Mouse (Mus musculus): ENCODE measurements around the gene Kcnq1. TPM values are rescaled to one million over a fixed set of nuclear protein-coding genes. Genes with fewer than 3 reads are reported as not detected.

The Kcnq1 gene
- polyA plus RNA-seq, 1 experiment from 2014 or later: 0.48 TPM

- ATAC-seq: no peak
- Histone ChIP-seq H3K4me3 (no peak overlapping the region), H3K4me2 (no peak overlapping the region), H3K9ac (no peak overlapping the region), H3K4me1 (no peaks in the 10 kb centered on the region), H3K36me3 (ENCODE audit: poor library complexity, severe bottlenecking) (no peaks in the 10 kb centered on the region), H3K27ac (no peak overlapping the region), H3K27me3 (no peaks in the 10 kb centered on the region; the same call in 1 of the 2 replicates), H3K9me3 (replicated peaks) (no peaks in the 10 kb centered on the region)
Measured at GRCm38 (mm10) chr7:143261246-143261645, 155.1 kb downstream of the Kcnq1 start.

GRCm38 (mm10) chr7:143263557-143263956 is 157.4 kb downstream of the Kcnq1 start:
- no peaks in the 10 kb centered on the region; the same call in 1 of the 2 replicates for H3K27me3 ChIP-seq
- H3K9me3 ChIP-seq (replicated peaks): no peaks in the 10 kb centered on the region
- no peak overlapping the region for H3K4me2 ChIP-seq
- no peaks in the 10 kb centered on the region for H3K4me1 ChIP-seq
- no peak overlapping the region for H3K9ac ChIP-seq
- 59% methylated on average over 3 of the region's 3 CpGs for WGBS
- ATAC-seq: no peak
- H3K4me3 ChIP-seq: no peak overlapping the region
- no peaks in the 10 kb centered on the region for H3K36me3 ChIP-seq (ENCODE audit: poor library complexity, severe bottlenecking)
- H3K27ac ChIP-seq: no peak overlapping the region

GRCm38 (mm10) chr7:143263966-143264365 is 157.8 kb downstream of the Kcnq1 start:
- ATAC-seq: no peak
- H3K9ac ChIP-seq: no peak overlapping the region
- no peaks in the 10 kb centered on the region for H3K4me1 ChIP-seq
- WGBS: 89% methylated on average over 4 of the region's 4 CpGs
- H3K9me3 ChIP-seq (replicated peaks): no peaks in the 10 kb centered on the region
- H3K4me3 ChIP-seq: no peak overlapping the region
- no peaks in the 10 kb centered on the region for H3K36me3 ChIP-seq (ENCODE audit: poor library complexity, severe bottlenecking)
- no peak overlapping the region for H3K4me2 ChIP-seq
- H3K27ac ChIP-seq: no peak overlapping the region
- no peaks in the 10 kb centered on the region; the same call in 1 of the 2 replicates for H3K27me3 ChIP-seq

GRCm38 (mm10) chr7:143265386-143265785 is 159.2 kb downstream of the Kcnq1 start:
- Histone ChIP-seq H3K36me3 (ENCODE audit: poor library complexity, severe bottlenecking) (no peaks in the 10 kb centered on the region), H3K4me3 (no peak overlapping the region), H3K27me3 (no peaks in the 10 kb centered on the region; the same call in 1 of the 2 replicates), H3K9me3 (replicated peaks) (no peaks in the 10 kb centered on the region), H3K4me1 (no peaks in the 10 kb centered on the region), H3K4me2 (no peak overlapping the region), H3K9ac (no peak overlapping the region), H3K27ac (no peak overlapping the region)
- WGBS: 92% methylated on average over 11 of the region's 11 CpGs
- no peak for ATAC-seq

GRCm38 (mm10) chr7:143265829-143266438 is 159.8 kb downstream of the Kcnq1 start:
- no peak overlapping the region for H3K4me2 ChIP-seq
- no peaks in the 10 kb centered on the region for H3K4me1 ChIP-seq
- H3K9me3 ChIP-seq (replicated peaks): no peaks in the 10 kb centered on the region
- H3K27me3 ChIP-seq: no peaks in the 10 kb centered on the region; the same call in 1 of the 2 replicates
- H3K27ac ChIP-seq: no peak overlapping the region
- no peak overlapping the region for H3K4me3 ChIP-seq
- no peaks in the 10 kb centered on the region; the same call in 1 of the 2 replicates for H3K36me3 ChIP-seq (ENCODE audit: poor library complexity, severe bottlenecking)
- H3K9ac ChIP-seq: no peak overlapping the region
- no peak for ATAC-seq
- 57% methylated on average over 8 of the region's 8 CpGs for WGBS

- no peaks in the 10 kb centered on the region for H3K27me3 ChIP-seq
- H3K4me2 ChIP-seq: no peak overlapping the region
- WGBS: 67% methylated on average over 4 of the region's 4 CpGs
- no peak for ATAC-seq
- H3K4me3 ChIP-seq: no peak overlapping the region
- H3K27ac ChIP-seq: no peak overlapping the region
- no peaks in the 10 kb centered on the region for H3K4me1 ChIP-seq
- H3K9ac ChIP-seq: no peak overlapping the region
- peaks cover 4% of the 10 kb centered on the region; the same call in 1 of the 2 replicates for H3K36me3 ChIP-seq (ENCODE audit: poor library complexity, severe bottlenecking)
- no peaks in the 10 kb centered on the region for H3K9me3 ChIP-seq (replicated peaks)
Measured at GRCm38 (mm10) chr7:143273747-143274146, 167.6 kb downstream of the Kcnq1 start.

GRCm38 (mm10) chr7:143275030-143275429 is 168.9 kb downstream of the Kcnq1 start:
- H3K27me3 ChIP-seq: no peaks in the 10 kb centered on the region
- ATAC-seq: no peak

GRCm38 (mm10) chr7:143283625-143284024 is 177.5 kb downstream of the Kcnq1 start:
- Histone ChIP-seq H3K4me3 (no peak overlapping the region), H3K27ac (no peak overlapping the region), H3K27me3 (peaks cover 22% of the 10 kb centered on the region), H3K4me2 (no peak overlapping the region), H3K9me3 (replicated peaks) (no peaks in the 10 kb centered on the region), H3K9ac (no peak overlapping the region), H3K4me1 (peaks cover 26% of the 10 kb centered on the region), H3K36me3 (ENCODE audit: poor library complexity, severe bottlenecking) (no peaks in the 10 kb centered on the region)
- ATAC-seq: no peak
- WGBS: 86% methylated on average over 2 of the region's 2 CpGs

More at GRCm38 (mm10) chr7:143275030-143275429, 168.9 kb downstream of the Kcnq1 start:
- no peaks in the 10 kb centered on the region for H3K4me1 ChIP-seq
- H3K4me2 ChIP-seq: no peak overlapping the region
- 89% methylated on average over 7 of the region's 7 CpGs for WGBS
- no peaks in the 10 kb centered on the region for H3K9me3 ChIP-seq (replicated peaks)
- H3K9ac ChIP-seq: no peak overlapping the region
- peaks cover 4% of the 10 kb centered on the region; the same call in 1 of the 2 replicates for H3K36me3 ChIP-seq (ENCODE audit: poor library complexity, severe bottlenecking)
- H3K27ac ChIP-seq: no peak overlapping the region
- H3K4me3 ChIP-seq: no peak overlapping the region

GRCm38 (mm10) chr7:143284866-143285265 is 178.7 kb downstream of the Kcnq1 start:
- Histone ChIP-seq H3K27ac (no peak overlapping the region), H3K9ac (no peak overlapping the region), H3K36me3 (ENCODE audit: poor library complexity, severe bottlenecking) (no peaks in the 10 kb centered on the region), H3K4me3 (no peak overlapping the region), H3K27me3 (peaks cover 22% of the 10 kb centered on the region), H3K9me3 (replicated peaks) (no peaks in the 10 kb centered on the region), H3K4me1 (peaks cover 39% of the 10 kb centered on the region), H3K4me2 (no peak overlapping the region)
- ATAC-seq: no peak
- 28% methylated on average over 1 of the region's 1 CpGs for WGBS

GRCm38 (mm10) chr7:143285440-143285839 is 179.3 kb downstream of the Kcnq1 start:
- WGBS: 85% methylated on average over 3 of the region's 3 CpGs
- Histone ChIP-seq H3K9me3 (replicated peaks) (no peaks in the 10 kb centered on the region), H3K27me3 (peaks cover 26% of the 10 kb centered on the region), H3K4me1 (peaks cover 44% of the 10 kb centered on the region), H3K27ac (no peak overlapping the region), H3K4me3 (no peak overlapping the region), H3K9ac (no peak overlapping the region), H3K4me2 (no peak overlapping the region), H3K36me3 (ENCODE audit: poor library complexity, severe bottlenecking) (no peaks in the 10 kb centered on the region)
- ATAC-seq: no peak

GRCm38 (mm10) chr7:143286532-143287290 is 180.5 kb downstream of the Kcnq1 start:
- no peaks in the 10 kb centered on the region for H3K36me3 ChIP-seq (ENCODE audit: poor library complexity, severe bottlenecking)
- no peak overlapping the region for H3K4me3 ChIP-seq
- WGBS: 50% methylated on average over 8 of the region's 8 CpGs
- H3K9me3 ChIP-seq (replicated peaks): no peaks in the 10 kb centered on the region
- no peak overlapping the region for H3K27ac ChIP-seq
- H3K4me1 ChIP-seq: peaks cover 49% of the 10 kb centered on the region
- H3K9ac ChIP-seq: no peak overlapping the region
- ATAC-seq: no peak
- peaks cover 37% of the 10 kb centered on the region for H3K27me3 ChIP-seq
- no peak overlapping the region for H3K4me2 ChIP-seq

- Histone ChIP-seq H3K4me1 (peaks cover 55% of the 10 kb centered on the region), H3K9ac (no peak overlapping the region), H3K4me3 (no peak overlapping the region), H3K4me2 (no peak overlapping the region), H3K36me3 (ENCODE audit: poor library complexity, severe bottlenecking) (no peaks in the 10 kb centered on the region), H3K27ac (no peak overlapping the region), H3K9me3 (replicated peaks) (no peaks in the 10 kb centered on the region), H3K27me3 (peaks cover 41% of the 10 kb centered on the region)
- ATAC-seq: no peak
- 74% methylated on average over 7 of the region's 7 CpGs for WGBS
Measured at GRCm38 (mm10) chr7:143288135-143288534, 182.0 kb downstream of the Kcnq1 start.
